Mouse (Mus musculus) kidney, postnatal 36 days (tissue): ENCODE data around the gene Cdk7.

Experiments used
- DNase-seq, 2 experiments: peaks; one replicate each; pipeline ENCODE4 v3.0.0; 2021 to 2022; ENCODE audit warnings: mixed read lengths in 2 of 2

Cdk7 gene

GRCm38 (mm10) chr13:100725194-100725593 is 5.5 kb downstream of the Cdk7 start:
- no peak for DNase-seq

GRCm38 (mm10) chr13:100724051-100724754 is 6.5 kb downstream of the Cdk7 start:
- DNase-seq, result no peak

GRCm38 (mm10) chr13:100721656-100722055 is 9.1 kb downstream of the Cdk7 start:
- no peak for DNase-seq

- no peak for DNase-seq
Measured at GRCm38 (mm10) chr13:100715467-100715866, 15.3 kb downstream of the Cdk7 start.

- no peak for DNase-seq
Measured at GRCm38 (mm10) chr13:100706206-100706605, 24.5 kb downstream of the Cdk7 start.

GRCm38 (mm10) chr13:100703468-100703867 is 27.3 kb downstream of the Cdk7 start:
- peak; percentile 70 to 74 for DNase-seq

GRCm38 (mm10) chr13:100698866-100699265 is 31.9 kb downstream of the Cdk7 start:
- DNase-seq, result no peak

GRCm38 (mm10) chr13:100697541-100697940 is 33.2 kb downstream of the Cdk7 start:
- no peak for DNase-seq

- no peak for DNase-seq
Measured at GRCm38 (mm10) chr13:100687513-100687912, 43.2 kb downstream of the Cdk7 start.

- DNase-seq, result peak in 1 of 2 experiments; percentile 31
Measured at GRCm38 (mm10) chr13:100684355-100684754, 46.4 kb downstream of the Cdk7 start.

GRCm38 (mm10) chr13:100682837-100683236 is 47.9 kb downstream of the Cdk7 start:
- no peak for DNase-seq

GRCm38 (mm10) chr13:100681615-100682014 is 49.1 kb downstream of the Cdk7 start:
- DNase-seq, result no peak

GRCm38 (mm10) chr13:100675936-100676635 is 54.7 kb downstream of the Cdk7 start:
- no peak for DNase-seq

- no peak for DNase-seq
Measured at GRCm38 (mm10) chr13:100670181-100670741, 60.5 kb downstream of the Cdk7 start.

- peak; percentile 35 to 59 for DNase-seq
Measured at GRCm38 (mm10) chr13:100669291-100670022, 61.3 kb downstream of the Cdk7 start, which contains the start of gene Ccdc125. Gene Ccdc125 (plus strand): TSS chr13:100669717.

GRCm38 (mm10) chr13:100659864-100660456 is 70.8 kb downstream of the Cdk7 start:
- DNase-seq, result peak; percentile 65 to 80

GRCm38 (mm10) chr13:100658091-100658490 is 72.6 kb downstream of the Cdk7 start:
- no peak for DNase-seq
